Mouse (Mus musculus) cerebellum, adult 2 months (tissue): Measurements from ENCODE around the gene 4930550L24Rik.

Experiments used
- CTCF ChIP-seq: fragments of 200-500 bp; IDR thresholded peaks from 2 replicates; pipeline ENCODE4 v1.5.1; 2011; ENCODE audit warnings: low read depth, mild to moderate bottlenecking, control low read depth, low read length, moderate library complexity, borderline replicate concordance; ENCODE audit not compliant: insufficient read depth
- POLR2A ChIP-seq: fragments of 200-500 bp; IDR thresholded peaks from 2 replicates; pipeline ENCODE4 v1.6.1; 2011; ENCODE audit warnings: low read length, control low read depth, borderline replicate concordance; ENCODE audit not compliant: insufficient read depth

- no peak for TF ChIP-seq POLR2A
- no peak for TF ChIP-seq CTCF
Observed at GRCm38 (mm10) chrX:58967969-58968368, 58.8 kb downstream of the 4930550L24Rik start.
